Mouse (Mus musculus) thymus, postnatal 10 days (tissue): ENCODE measurements at regions not wholly inside any gene's neighbourhood (a gene's known extent, or its start where the extent isn't known, plus 50 kb on each side); places are given as distances from the start of the nearest gene placed in this dataset.

ENCODE experiments used
- DNase-seq, 2 experiments: peaks; one replicate each; pipeline ENCODE4 v3.0.0; 2021; ENCODE audit warnings: low spot score in 2 of 2

- DNase-seq: no peak
These were observed 122.9 kb upstream of the Magi3 start for GRCm38 (mm10) chr3:104343096-104343495.

- DNase-seq: no peak
These were observed 122.0 kb upstream of the Magi3 start for GRCm38 (mm10) chr3:104342220-104342619.

- no peak for DNase-seq
These were observed 120.2 kb upstream of the Magi3 start for GRCm38 (mm10) chr3:104340331-104340730.

- DNase-seq: no peak
These were observed 116.7 kb upstream of the Magi3 start for GRCm38 (mm10) chr3:104336867-104337266.

GRCm38 (mm10) chr3:104336308-104336707 lies 116.1 kb upstream of the Magi3 start:
- DNase-seq: no peak

GRCm38 (mm10) chr3:104334760-104335159 lies 114.6 kb upstream of the Magi3 start:
- DNase-seq: no peak

GRCm38 (mm10) chr3:104333345-104333744 lies 113.2 kb upstream of the Magi3 start:
- DNase-seq: no peak

GRCm38 (mm10) chr3:104330646-104331045 lies 110.5 kb upstream of the Magi3 start:
- DNase-seq: no peak

- no peak for DNase-seq
These were observed 107.7 kb upstream of the Magi3 start for GRCm38 (mm10) chr3:104327829-104328228.

GRCm38 (mm10) chr3:104327034-104327729 lies 107.0 kb upstream of the Magi3 start:
- DNase-seq: no peak

GRCm38 (mm10) chr3:104322591-104322990 lies 102.4 kb upstream of the Magi3 start:
- no peak for DNase-seq

GRCm38 (mm10) chr3:104320404-104320803 lies 100.2 kb upstream of the Magi3 start:
- no peak for DNase-seq

- no peak for DNase-seq
These were observed 99.2 kb upstream of the Magi3 start for GRCm38 (mm10) chr3:104319377-104319776.

- DNase-seq: no peak
These were observed 98.7 kb upstream of the Magi3 start for GRCm38 (mm10) chr3:104318911-104319310.

GRCm38 (mm10) chr3:104317528-104317927 lies 97.4 kb upstream of the Magi3 start:
- no peak for DNase-seq

GRCm38 (mm10) chr3:104313063-104313462 lies 92.9 kb upstream of the Magi3 start:
- no peak for DNase-seq

- no peak for DNase-seq
These were observed 86.8 kb upstream of the Magi3 start for GRCm38 (mm10) chr3:104306961-104307360.

- no peak for DNase-seq
These were observed 85.9 kb upstream of the Magi3 start for GRCm38 (mm10) chr3:104305904-104306563.

GRCm38 (mm10) chr3:104303577-104303976 lies 83.4 kb upstream of the Magi3 start:
- DNase-seq: no peak

- no peak for DNase-seq
These were observed 80.0 kb upstream of the Magi3 start for GRCm38 (mm10) chr3:104300201-104300600.

- no peak for DNase-seq
These were observed 78.7 kb upstream of the Magi3 start for GRCm38 (mm10) chr3:104298878-104299277.

- DNase-seq: no peak
These were observed 78.2 kb upstream of the Magi3 start for GRCm38 (mm10) chr3:104298409-104298808.

- DNase-seq: peak in 1 of 2 experiments; percentile 30
These were observed 76.9 kb upstream of the Magi3 start for GRCm38 (mm10) chr3:104297112-104297511.
